Mouse (Mus musculus): ENCODE results near the gene Grik2. TPM values are rescaled to one million over a fixed set of nuclear protein-coding genes. Genes with fewer than 3 reads are reported as not detected.

Gene Grik2
- polyA plus RNA-seq, 1 experiment from 2014 or later, result 38.5 TPM

GRCm38 (mm10) chr10:49723706-49724105 lies 64.9 kb downstream of the Grik2 start:
- no peak overlapping the region for H3K27ac ChIP-seq (ENCODE audit: low read length)
- no peaks in the 10 kb centered on the region for H3K4me1 ChIP-seq (replicated peaks; ENCODE audit: control insufficient read depth, insufficient read depth, low read length)
- no peaks in the 10 kb centered on the region for H3K27me3 ChIP-seq (replicated peaks; ENCODE audit: control insufficient read depth, insufficient read depth, low read length)
- no peak overlapping the region for H3K9ac ChIP-seq (replicated peaks; ENCODE audit: low read depth, low read length)
- H3K9me3 ChIP-seq (ENCODE audit: control insufficient read depth, low read length), result no peaks in the 10 kb centered on the region
- H3K4me3 ChIP-seq (replicated peaks; ENCODE audit: low read length), result no peak overlapping the region
- no peak for ATAC-seq
- no peaks in the 10 kb centered on the region for H3K36me3 ChIP-seq (ENCODE audit: control insufficient read depth, insufficient read depth)
- 94% methylated on average over 2 of the region's 2 CpGs for WGBS
- H3K4me2 ChIP-seq (ENCODE audit: low read length), result no peak overlapping the region

- WGBS, result 60% methylated on average over 5 of the region's 5 CpGs
- H3K9me3 ChIP-seq (ENCODE audit: control insufficient read depth, low read length), result no peaks in the 10 kb centered on the region
- H3K36me3 ChIP-seq (ENCODE audit: control insufficient read depth, insufficient read depth), result no peaks in the 10 kb centered on the region
- H3K4me1 ChIP-seq (replicated peaks; ENCODE audit: control insufficient read depth, insufficient read depth, low read length), result no peaks in the 10 kb centered on the region
- no peak overlapping the region for H3K27ac ChIP-seq (ENCODE audit: low read length)
- ATAC-seq, result no peak
- H3K9ac ChIP-seq (replicated peaks; ENCODE audit: low read depth, low read length), result no peak overlapping the region
- no peak overlapping the region for H3K4me3 ChIP-seq (replicated peaks; ENCODE audit: low read length)
- no peak overlapping the region for H3K4me2 ChIP-seq (ENCODE audit: low read length)
- H3K27me3 ChIP-seq (replicated peaks; ENCODE audit: control insufficient read depth, insufficient read depth, low read length), result no peaks in the 10 kb centered on the region
These were observed 71.7 kb downstream of the Grik2 start for GRCm38 (mm10) chr10:49716856-49717255.

GRCm38 (mm10) chr10:49709748-49710147 lies 78.8 kb downstream of the Grik2 start:
- Histone ChIP-seq H3K27me3 (replicated peaks; ENCODE audit: control insufficient read depth, insufficient read depth, low read length) (no peaks in the 10 kb centered on the region), H3K9ac (replicated peaks; ENCODE audit: low read depth, low read length) (no peak overlapping the region), H3K9me3 (ENCODE audit: control insufficient read depth, low read length) (no peaks in the 10 kb centered on the region), H3K4me2 (ENCODE audit: low read length) (no peak overlapping the region), H3K27ac (ENCODE audit: low read length) (no peak overlapping the region), H3K4me3 (replicated peaks; ENCODE audit: low read length) (no peak overlapping the region), H3K4me1 (replicated peaks; ENCODE audit: control insufficient read depth, insufficient read depth, low read length) (no peaks in the 10 kb centered on the region), H3K36me3 (ENCODE audit: control insufficient read depth, insufficient read depth) (no peaks in the 10 kb centered on the region)
- ATAC-seq, result peak; percentile 69
- 67% methylated on average over 3 of the region's 3 CpGs for WGBS

GRCm38 (mm10) chr10:49704446-49704845 lies 84.1 kb downstream of the Grik2 start:
- Histone ChIP-seq H3K27ac (ENCODE audit: low read length) (no peak overlapping the region), H3K4me2 (ENCODE audit: low read length) (no peak overlapping the region), H3K4me1 (replicated peaks; ENCODE audit: control insufficient read depth, insufficient read depth, low read length) (no peaks in the 10 kb centered on the region), H3K27me3 (replicated peaks; ENCODE audit: control insufficient read depth, insufficient read depth, low read length) (no peaks in the 10 kb centered on the region), H3K4me3 (replicated peaks; ENCODE audit: low read length) (no peak overlapping the region), H3K9me3 (ENCODE audit: control insufficient read depth, low read length) (no peaks in the 10 kb centered on the region), H3K36me3 (ENCODE audit: control insufficient read depth, insufficient read depth) (no peaks in the 10 kb centered on the region), H3K9ac (replicated peaks; ENCODE audit: low read depth, low read length) (no peak overlapping the region)
- ATAC-seq, result no peak
- 71% methylated on average over 8 of the region's 8 CpGs for WGBS

- 24% methylated on average over 1 of the region's 1 CpGs for WGBS
- Histone ChIP-seq H3K4me3 (replicated peaks; ENCODE audit: low read length) (no peak overlapping the region), H3K27ac (ENCODE audit: low read length) (no peak overlapping the region), H3K36me3 (ENCODE audit: control insufficient read depth, insufficient read depth) (no peaks in the 10 kb centered on the region), H3K4me1 (replicated peaks; ENCODE audit: control insufficient read depth, insufficient read depth, low read length) (no peaks in the 10 kb centered on the region; the same call in 1 of the 2 replicates), H3K27me3 (replicated peaks; ENCODE audit: control insufficient read depth, insufficient read depth, low read length) (no peaks in the 10 kb centered on the region), H3K9ac (replicated peaks; ENCODE audit: low read depth, low read length) (no peak overlapping the region), H3K9me3 (ENCODE audit: control insufficient read depth, low read length) (no peaks in the 10 kb centered on the region), H3K4me2 (ENCODE audit: low read length) (no peak overlapping the region)
- peak; percentile 53 for ATAC-seq
These were observed 136.2 kb downstream of the Grik2 start for GRCm38 (mm10) chr10:49652320-49652719.

DNA sequence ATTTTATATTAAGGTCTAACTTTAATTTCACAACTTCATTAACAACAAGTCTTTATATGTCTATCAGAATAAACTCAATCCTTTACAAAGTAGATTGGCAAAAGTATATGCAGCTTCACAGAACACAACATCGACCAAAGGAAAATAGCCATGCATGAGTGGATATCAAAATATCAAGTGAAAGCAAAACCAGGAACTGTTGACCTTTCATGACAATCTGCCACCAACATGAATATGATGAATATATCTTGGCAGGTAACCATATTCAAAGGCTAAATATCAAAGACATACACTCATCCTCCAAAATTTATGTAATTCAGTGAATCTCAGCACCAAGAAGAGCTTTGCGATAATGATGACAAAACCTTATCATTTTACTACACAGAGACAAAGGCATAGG lies 141.4 kb downstream of the Grik2 start:
- no peak overlapping the region for H3K4me2 ChIP-seq (ENCODE audit: low read length)

DNA sequence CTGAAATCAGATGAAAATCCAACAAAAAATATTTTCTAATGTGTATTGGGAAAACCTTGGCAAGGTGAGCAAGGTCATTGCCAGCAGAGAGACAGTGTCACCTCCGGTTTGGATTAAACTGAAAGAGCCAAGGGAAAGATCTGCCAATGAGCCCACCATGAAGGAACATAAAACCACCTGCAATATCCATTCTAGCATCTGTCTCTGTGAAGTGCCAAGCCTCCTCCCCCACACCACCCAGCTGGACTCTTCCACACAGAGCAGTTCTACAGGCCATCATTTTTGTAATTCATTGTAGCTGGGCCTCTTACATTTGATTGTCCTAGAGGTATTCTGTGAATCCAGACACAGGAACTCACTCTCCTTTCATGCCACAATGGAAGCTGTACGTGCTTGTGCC lies 148.7 kb downstream of the Grik2 start:
- H3K4me2 ChIP-seq (ENCODE audit: low read length), result no peak overlapping the region
- no peak overlapping the region for H3K9ac ChIP-seq (replicated peaks; ENCODE audit: low read depth, low read length)
- 71% methylated on average over 2 of the region's 2 CpGs for WGBS
- H3K4me1 ChIP-seq (replicated peaks; ENCODE audit: control insufficient read depth, insufficient read depth, low read length), result no peaks in the 10 kb centered on the region
- ATAC-seq, result no peak
- H3K9me3 ChIP-seq (ENCODE audit: control insufficient read depth, low read length), result no peaks in the 10 kb centered on the region
- no peak overlapping the region for H3K27ac ChIP-seq (ENCODE audit: low read length)
- H3K27me3 ChIP-seq (replicated peaks; ENCODE audit: control insufficient read depth, insufficient read depth, low read length), result no peaks in the 10 kb centered on the region
- no peak overlapping the region for H3K4me3 ChIP-seq (replicated peaks; ENCODE audit: low read length)
- no peaks in the 10 kb centered on the region for H3K36me3 ChIP-seq (ENCODE audit: control insufficient read depth, insufficient read depth)

More for the DNA sequence above, 141.4 kb downstream of the Grik2 start:
- 90% methylated on average over 2 of the region's 2 CpGs for WGBS
- Histone ChIP-seq H3K36me3 (ENCODE audit: control insufficient read depth, insufficient read depth) (no peaks in the 10 kb centered on the region), H3K9ac (replicated peaks; ENCODE audit: low read depth, low read length) (no peak overlapping the region), H3K9me3 (ENCODE audit: control insufficient read depth, low read length) (no peaks in the 10 kb centered on the region), H3K27ac (ENCODE audit: low read length) (no peak overlapping the region), H3K4me3 (replicated peaks; ENCODE audit: low read length) (no peak overlapping the region), H3K27me3 (replicated peaks; ENCODE audit: control insufficient read depth, insufficient read depth, low read length) (no peaks in the 10 kb centered on the region), H3K4me1 (replicated peaks; ENCODE audit: control insufficient read depth, insufficient read depth, low read length) (no peaks in the 10 kb centered on the region)
- ATAC-seq, result no peak

DNA sequence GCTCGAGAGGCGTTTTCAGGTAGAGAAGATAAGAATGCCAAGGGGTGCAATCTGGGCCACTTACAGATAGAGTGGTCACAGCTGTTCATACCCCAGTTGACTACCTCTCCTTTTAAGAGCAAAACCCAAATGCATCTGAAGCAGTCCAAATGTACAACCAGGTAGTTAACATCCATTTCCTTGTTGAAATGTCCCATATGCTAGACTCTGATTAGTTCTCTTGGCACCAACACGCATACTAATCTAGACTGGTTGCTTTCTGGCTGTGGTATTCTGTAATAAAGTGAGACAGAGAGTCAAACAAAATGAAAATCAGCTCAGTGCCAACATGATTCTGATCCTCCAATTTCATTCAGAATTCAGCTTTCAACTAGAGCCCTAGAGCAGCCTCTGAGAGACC lies 164.6 kb downstream of the Grik2 start:
- H3K9me3 ChIP-seq (ENCODE audit: control insufficient read depth, low read length), result no peaks in the 10 kb centered on the region
- H3K36me3 ChIP-seq (ENCODE audit: control insufficient read depth, insufficient read depth), result no peaks in the 10 kb centered on the region
- WGBS, result 86% methylated on average over 3 of the region's 3 CpGs
- no peaks in the 10 kb centered on the region for H3K4me1 ChIP-seq (replicated peaks; ENCODE audit: control insufficient read depth, insufficient read depth, low read length)
- no peak overlapping the region for H3K4me3 ChIP-seq (replicated peaks; ENCODE audit: low read length)
- H3K9ac ChIP-seq (replicated peaks; ENCODE audit: low read depth, low read length), result no peak overlapping the region
- H3K4me2 ChIP-seq (ENCODE audit: low read length), result no peak overlapping the region
- no peaks in the 10 kb centered on the region for H3K27me3 ChIP-seq (replicated peaks; ENCODE audit: control insufficient read depth, insufficient read depth, low read length)
- H3K27ac ChIP-seq (ENCODE audit: low read length), result no peak overlapping the region
- ATAC-seq, result 0 out of 2 replicates have a peak, but pooled peaks have one; percentile 12

GRCm38 (mm10) chr10:49597652-49598051 lies 190.9 kb downstream of the Grik2 start:
- no peaks in the 10 kb centered on the region for H3K9me3 ChIP-seq (ENCODE audit: control insufficient read depth, low read length)
- WGBS, result 29% methylated on average over 2 of the region's 2 CpGs
- H3K9ac ChIP-seq (replicated peaks; ENCODE audit: low read depth, low read length), result no peak overlapping the region
- H3K4me2 ChIP-seq (ENCODE audit: low read length), result no peak overlapping the region
- H3K27ac ChIP-seq (ENCODE audit: low read length), result no peak overlapping the region
- H3K4me3 ChIP-seq (replicated peaks; ENCODE audit: low read length), result no peak overlapping the region
- H3K27me3 ChIP-seq (replicated peaks; ENCODE audit: control insufficient read depth, insufficient read depth, low read length), result no peaks in the 10 kb centered on the region
- ATAC-seq, result 0 out of 2 replicates have a peak, but pooled peaks have one; percentile 20
- no peaks in the 10 kb centered on the region for H3K4me1 ChIP-seq (replicated peaks; ENCODE audit: control insufficient read depth, insufficient read depth, low read length)
- no peaks in the 10 kb centered on the region for H3K36me3 ChIP-seq (ENCODE audit: control insufficient read depth, insufficient read depth)

DNA sequence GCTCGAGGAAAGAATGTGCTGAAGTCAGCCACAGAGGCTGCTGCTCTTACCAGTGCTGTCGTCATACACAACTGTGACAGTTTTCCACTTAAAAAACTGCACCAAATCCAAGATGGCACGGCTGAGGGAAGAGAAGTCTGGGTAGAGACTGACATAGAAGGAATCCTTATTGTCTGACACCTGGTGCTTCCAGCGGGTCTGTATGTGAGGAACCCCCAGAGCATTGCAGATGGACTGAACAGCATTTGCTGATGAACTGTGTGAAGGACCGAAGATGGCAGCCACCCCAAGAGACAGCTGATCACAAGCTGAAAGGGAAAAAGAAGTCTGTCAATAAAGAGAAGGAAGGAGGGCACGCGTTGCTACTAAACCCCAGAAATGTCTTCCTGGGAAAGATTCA lies 215.1 kb downstream of the Grik2 start:
- WGBS, result 74% methylated on average over 7 of the region's 7 CpGs
- H3K4me1 ChIP-seq (replicated peaks; ENCODE audit: control insufficient read depth, insufficient read depth, low read length), result no peaks in the 10 kb centered on the region
- no peak overlapping the region for H3K4me2 ChIP-seq (ENCODE audit: low read length)
- no peak overlapping the region for H3K4me3 ChIP-seq (replicated peaks; ENCODE audit: low read length)
- H3K9ac ChIP-seq (replicated peaks; ENCODE audit: low read depth, low read length), result no peak overlapping the region
- ATAC-seq, result peak; percentile 55
- H3K9me3 ChIP-seq (ENCODE audit: control insufficient read depth, low read length), result no peaks in the 10 kb centered on the region
- no peaks in the 10 kb centered on the region for H3K36me3 ChIP-seq (ENCODE audit: control insufficient read depth, insufficient read depth)
- H3K27me3 ChIP-seq (replicated peaks; ENCODE audit: control insufficient read depth, insufficient read depth, low read length), result no peaks in the 10 kb centered on the region
- H3K27ac ChIP-seq (ENCODE audit: low read length), result no peak overlapping the region
